Mouse (Mus musculus) megakaryocyte, embryonic 14.5 days (primary cell): ENCODE data around the gene Olfr206. TPM values are rescaled to one million over a fixed set of nuclear protein-coding genes. Genes with fewer than 3 reads are reported as not detected.
"Not testable (repeated sequence)": the region's sequence is repeated elsewhere in the genome, so short reads cannot be mapped to it uniquely, and the experiment has no call there.

Experiments
- H3K27me3 ChIP-seq: replicated peaks from 2 replicates; pipeline ENCODE3; 2012; ENCODE audit warnings: inconsistent platforms
- H3K36me3 ChIP-seq: replicated peaks from 2 replicates; pipeline ENCODE3; 2012; ENCODE audit warnings: low read length, inconsistent platforms, mixed read lengths
- H3K4me1 ChIP-seq: 2 replicates; pipeline ENCODE4 v1.6.1; 2012; ENCODE audit warnings: inconsistent platforms
- H3K4me3 ChIP-seq: replicated peaks from 2 replicates; pipeline ENCODE3; 2012; ENCODE audit warnings: moderate library complexity, mild to moderate bottlenecking, inconsistent platforms
- H3K9me3 ChIP-seq: 2 replicates; pipeline ENCODE4 v1.6.1; 2012; ENCODE audit warnings: inconsistent platforms
- FLI1 ChIP-seq: IDR thresholded peaks from 2 replicates; pipeline ENCODE4 v1.6.1; 2012; ENCODE audit warnings: low read length, inconsistent platforms, mixed read lengths
- GATA1 ChIP-seq: IDR thresholded peaks from 3 replicates; pipeline ENCODE4 v1.6.1; 2012; ENCODE audit warnings: mixed read lengths, low read length, inconsistent platforms, borderline replicate concordance
- polyA plus RNA-seq: library from polyadenylated mRNA; stranded (reverse); fragments of >175 nt; gene quantifications from 2 replicates; pipeline ENCODE4 v1.2.3, GENCODE M21; 2012; ENCODE audit warnings: low replicate concordance; ENCODE audit not compliant: insufficient read depth

Olfr206 gene
- not detected in 2 replicates for polyA plus RNA-seq

DNA sequence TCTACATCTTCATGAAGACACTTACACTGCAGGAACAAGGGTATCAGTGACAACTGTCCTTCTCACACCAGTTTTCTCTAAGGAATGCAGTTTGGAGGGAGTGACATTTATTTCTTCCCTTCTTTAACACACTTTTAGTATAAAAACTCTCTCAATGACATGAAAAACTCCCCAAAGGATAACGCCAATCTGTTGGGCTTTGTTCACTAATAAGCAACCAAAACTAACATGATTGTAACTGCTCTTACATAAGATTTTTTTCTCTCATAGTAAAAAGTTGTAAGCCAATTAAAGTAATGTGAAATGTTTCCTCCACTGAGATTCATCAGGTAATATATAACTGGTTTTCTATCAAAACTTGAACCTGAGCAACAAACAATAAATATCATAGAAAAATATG is at the start of gene Olfr206:
Gene Olfr206, minus strand, starts transcription at position 101 of the 400 bp plus-strand sequence.
- TF ChIP-seq FLI1 (no peak), GATA1 (no peak)
- H3K4me1 ChIP-seq = no peaks in the 10 kb centered on the region

DNA sequence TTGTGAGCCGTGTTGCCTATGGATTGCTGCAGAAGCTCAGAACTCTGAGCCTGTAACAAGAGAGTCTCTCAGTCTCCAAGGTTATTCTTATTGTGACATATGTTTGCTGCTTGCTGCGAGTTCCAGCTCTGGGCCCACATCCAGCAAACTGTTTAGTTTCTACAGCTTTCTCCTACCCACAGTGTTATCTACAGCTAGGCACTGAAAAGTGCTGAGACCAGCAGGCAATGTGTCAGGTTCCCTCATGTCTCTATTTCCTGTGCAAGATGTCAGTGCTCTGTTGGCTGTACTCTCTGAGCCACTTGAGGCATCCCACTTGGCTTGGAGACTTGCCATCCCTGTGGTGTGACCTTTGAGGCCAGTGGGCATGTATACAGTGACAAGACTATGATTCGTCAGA is 44.3 kb upstream of the Olfr206 start:
- no peaks in the 10 kb centered on the region for H3K36me3 ChIP-seq

More for the DNA sequence above, at the start of gene Olfr206:
- no peaks in the 10 kb centered on the region for H3K9me3 ChIP-seq
- no peaks in the 10 kb centered on the region for H3K27me3 ChIP-seq
- H3K36me3 ChIP-seq = no peaks in the 10 kb centered on the region
- no peak within 1 kb of the TSS for H3K4me3 ChIP-seq

DNA sequence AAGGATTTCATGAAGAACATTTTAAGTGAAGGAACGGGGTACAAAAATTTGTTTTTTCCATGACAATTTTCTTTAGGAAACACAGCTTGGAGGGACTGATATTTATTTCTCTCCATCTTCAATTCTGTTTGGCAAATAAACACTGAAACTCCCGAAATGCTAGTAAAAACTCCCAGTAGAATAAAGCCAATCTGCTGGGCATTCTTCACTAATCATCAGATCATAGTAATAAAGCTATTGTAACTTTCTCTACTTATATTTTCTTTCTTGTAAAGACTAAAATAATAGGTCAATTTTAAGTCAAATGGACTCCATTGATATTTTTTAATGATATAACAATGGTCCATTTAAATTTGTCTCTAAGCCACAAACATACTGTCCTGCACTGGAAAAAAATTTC is 14.8 kb upstream of the Olfr206 start, which contains the start of gene Olfr209:
Gene Olfr209, minus strand, starts transcription at position 101 of the 400 bp plus-strand sequence.
- H3K36me3 ChIP-seq = no peaks in the 10 kb centered on the region
- no peak within 1 kb of the TSS for H3K4me3 ChIP-seq
- H3K4me1 ChIP-seq = no peaks in the 10 kb centered on the region
- TF ChIP-seq FLI1 (no peak), GATA1 (no peak)
- H3K27me3 ChIP-seq = no peaks in the 10 kb centered on the region
- no peaks in the 10 kb centered on the region for H3K9me3 ChIP-seq

More for the DNA sequence above, 44.3 kb upstream of the Olfr206 start:
- Histone ChIP-seq H3K4me1 (no peaks in the 10 kb centered on the region), H3K9me3 (peaks cover 8% of the 10 kb centered on the region), H3K27me3 (no peaks in the 10 kb centered on the region), H3K4me3 (no peak overlapping the region)
- TF ChIP-seq GATA1 (no peak), FLI1 (no peak)

DNA sequence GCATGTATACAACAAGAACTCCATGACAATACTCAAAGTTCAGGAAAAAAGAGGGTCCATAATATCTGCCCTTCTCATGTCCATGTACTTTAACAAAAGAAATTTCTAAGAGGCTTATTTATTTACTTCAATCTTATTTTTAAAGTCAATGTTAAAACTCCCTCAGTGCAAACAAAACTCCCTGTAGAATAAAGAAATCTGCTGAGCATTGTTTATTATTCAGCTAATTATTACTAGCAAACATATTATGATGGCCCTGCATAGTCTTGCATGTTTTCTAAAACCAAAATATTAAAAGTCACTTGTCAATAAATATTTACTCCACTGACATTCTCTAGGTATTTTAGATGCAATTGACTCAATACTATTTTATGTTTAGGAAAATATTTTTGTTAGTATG is 18.0 kb downstream of the Olfr206 start, which contains the start of gene Olfr205:
Gene Olfr205, minus strand, starts transcription at position 101 of the 400 bp plus-strand sequence.
- 0 out of 2 replicates have a peak, but pooled peaks cover 3% of the 10 kb centered on the region for H3K9me3 ChIP-seq
- H3K36me3 ChIP-seq = no peaks in the 10 kb centered on the region
- H3K27me3 ChIP-seq = no peaks in the 10 kb centered on the region
- TF ChIP-seq FLI1 = no peak
- no peak for TF ChIP-seq GATA1
- no peaks in the 10 kb centered on the region for H3K4me1 ChIP-seq
- H3K4me3 ChIP-seq = no peak within 1 kb of the TSS

DNA sequence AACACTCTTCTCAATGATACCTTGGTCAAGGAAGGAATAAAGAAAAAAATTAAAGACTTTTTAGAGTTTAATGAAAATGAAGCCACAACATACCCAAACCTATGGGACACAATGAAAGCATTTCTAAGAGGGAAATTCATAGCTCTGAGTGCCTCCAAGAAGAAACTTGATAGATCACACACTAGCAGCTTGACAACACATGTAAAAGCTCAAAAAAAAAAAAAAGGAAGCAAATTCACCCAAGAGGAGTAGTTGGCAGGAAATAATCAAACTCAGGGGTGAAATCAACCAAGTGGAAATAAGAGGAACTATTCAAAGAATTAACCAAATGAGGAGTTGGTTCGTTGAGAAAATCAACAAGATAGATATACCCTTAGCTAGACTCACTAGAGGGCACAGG is 25.8 kb downstream of the Olfr206 start:
- H3K27me3 ChIP-seq, H3K4me1 ChIP-seq, H3K36me3 ChIP-seq, H3K9me3 ChIP-seq, H3K4me3 ChIP-seq: not testable (repeated sequence)

DNA sequence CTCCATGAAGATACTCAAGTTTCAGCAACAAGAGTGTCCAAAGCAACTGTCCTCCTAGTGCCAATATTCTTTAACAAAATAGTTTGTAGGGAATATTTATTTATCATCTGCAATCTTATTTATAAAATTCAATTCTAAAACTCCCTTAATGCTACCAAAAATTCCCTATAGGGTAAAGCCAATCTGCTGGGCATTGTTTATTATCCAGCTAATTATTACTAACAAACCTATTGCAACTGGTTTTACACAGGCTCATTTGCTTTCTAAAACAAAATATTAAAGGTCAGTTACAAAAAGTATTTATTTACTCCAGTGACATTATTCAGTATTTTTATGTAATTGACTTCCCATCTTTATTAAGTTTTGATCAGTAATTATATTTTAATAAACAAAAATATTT is 30.9 kb downstream of the Olfr206 start, which contains the start of gene Olfr204:
Gene Olfr204, minus strand, starts transcription at position 101 of the 400 bp plus-strand sequence.
- Histone ChIP-seq H3K27me3 (no peaks in the 10 kb centered on the region), H3K36me3 (no peaks in the 10 kb centered on the region), H3K9me3 (no peaks in the 10 kb centered on the region), H3K4me1 (no peaks in the 10 kb centered on the region), H3K4me3 (no peak within 1 kb of the TSS)
- TF ChIP-seq FLI1 = no peak

DNA sequence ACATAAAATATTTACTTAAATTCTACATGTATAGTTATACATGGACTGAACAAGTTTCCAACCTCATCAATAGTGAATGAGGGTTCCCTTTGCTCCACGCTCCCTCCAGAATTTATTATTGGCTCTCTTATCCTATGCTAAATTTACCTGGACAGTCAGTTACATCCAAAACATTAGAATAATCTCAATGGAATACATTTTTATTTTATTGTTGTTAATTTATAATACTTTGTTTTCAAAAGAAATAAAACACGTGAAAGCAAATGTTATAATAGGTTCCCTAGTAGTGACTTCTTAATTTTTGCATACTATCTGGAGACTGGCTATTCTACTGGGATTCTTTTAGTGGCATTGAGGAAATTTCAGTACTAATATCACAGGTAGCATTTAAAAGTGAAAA is 50.5 kb downstream of the Olfr206 start, which contains the start of gene Olfr203:
Gene Olfr203, plus strand, starts transcription at position 301 of the 400 bp plus-strand sequence.
- H3K27me3 ChIP-seq = no peaks in the 10 kb centered on the region
- H3K4me1 ChIP-seq = no peaks in the 10 kb centered on the region
- H3K36me3 ChIP-seq = no peaks in the 10 kb centered on the region
- TF ChIP-seq GATA1 (no peak), FLI1 (no peak)
- no peak within 1 kb of the TSS for H3K4me3 ChIP-seq
- H3K9me3 ChIP-seq = no peaks in the 10 kb centered on the region

Other genes starting within 250 kb of the Olfr206 start
- gene Olfr193, start 237.4 kb downstream of the Olfr206 start, polyA plus RNA-seq = not detected in 2 replicates
- gene Olfr194, start 228.2 kb downstream of the Olfr206 start, polyA plus RNA-seq = not detected in 2 replicates
- gene Olfr195, start 202.2 kb downstream of the Olfr206 start, polyA plus RNA-seq = not detected in 2 replicates
- not detected in 2 replicates for gene Olfr196, start 178.8 kb downstream of the Olfr206 start, polyA plus RNA-seq
- gene Olfr198, start 145.7 kb downstream of the Olfr206 start, polyA plus RNA-seq = not detected in 2 replicates
- gene Olfr199, start 129.5 kb downstream of the Olfr206 start, polyA plus RNA-seq = not detected in 2 replicates
- not detected in 2 replicates for gene Olfr201, start 76.6 kb downstream of the Olfr206 start, polyA plus RNA-seq
- not detected in 2 replicates for gene Olfr202, start 62.5 kb downstream of the Olfr206 start, polyA plus RNA-seq
- gene Olfr203, start 50.4 kb downstream of the Olfr206 start, polyA plus RNA-seq = not detected in 2 replicates
- not detected in 2 replicates for gene Olfr204, start 31.0 kb downstream of the Olfr206 start, polyA plus RNA-seq
- not detected in 2 replicates for gene Olfr205, start 18.1 kb downstream of the Olfr206 start, polyA plus RNA-seq
- gene Olfr209, start 14.7 kb upstream of the Olfr206 start, polyA plus RNA-seq = not detected in 2 replicates
- not detected in 2 replicates for gene Gabrr3, start 58.1 kb upstream of the Olfr206 start, polyA plus RNA-seq
- gene Riox2, start 122.5 kb upstream of the Olfr206 start, polyA plus RNA-seq = 2.3 TPM in 1 of 2 replicates, not detected in the other